Mouse (Mus musculus): ENCODE results near the gene Hist3h2a.

The Hist3h2a gene

GRCm38 (mm10) chr11:58954420-58955142 lies at the start of gene Hist3h2a, which contains the start of gene Trim17:
Gene Hist3h2a (plus strand): TSS chr11:58954685.
Gene Trim17 (plus strand): TSS chr11:58954685.
- DNase-seq (ENCODE audit: low spot score): peak; percentile 95

GRCm38 (mm10) chr11:58904838-58905237 lies 49.6 kb upstream of the Hist3h2a start:
- no peak for DNase-seq (ENCODE audit: low spot score)

GRCm38 (mm10) chr11:58913776-58914175 lies 40.7 kb upstream of the Hist3h2a start:
- DNase-seq (ENCODE audit: low spot score): no peak

- DNase-seq (ENCODE audit: low spot score): no peak
Observed at GRCm38 (mm10) chr11:58914461-58915028, 39.9 kb upstream of the Hist3h2a start.

GRCm38 (mm10) chr11:58916879-58917744 lies 37.4 kb upstream of the Hist3h2a start:
- no peak for DNase-seq (ENCODE audit: low spot score)

GRCm38 (mm10) chr11:58917745-58918366 lies 36.6 kb upstream of the Hist3h2a start, which contains the start of gene Btnl10:
Gene Btnl10 (plus strand): TSS chr11:58917908.
- DNase-seq (ENCODE audit: low spot score): no peak

- no peak for DNase-seq (ENCODE audit: low spot score)
Observed at GRCm38 (mm10) chr11:58918759-58919158, 35.7 kb upstream of the Hist3h2a start.

- no peak for DNase-seq (ENCODE audit: low spot score)
Observed at GRCm38 (mm10) chr11:58922420-58922819, 32.1 kb upstream of the Hist3h2a start.

- DNase-seq (ENCODE audit: low spot score): no peak
Observed at GRCm38 (mm10) chr11:58926651-58927050, 27.8 kb upstream of the Hist3h2a start.

- no peak for DNase-seq (ENCODE audit: low spot score)
Observed at GRCm38 (mm10) chr11:58927053-58927452, 27.4 kb upstream of the Hist3h2a start.

GRCm38 (mm10) chr11:58927790-58928651 lies 26.5 kb upstream of the Hist3h2a start:
- peak; percentile 52 for DNase-seq (ENCODE audit: low spot score)

- no peak for DNase-seq (ENCODE audit: low spot score)
Observed at GRCm38 (mm10) chr11:58929055-58929454, 25.4 kb upstream of the Hist3h2a start.

- DNase-seq (ENCODE audit: low spot score): no peak
Observed at GRCm38 (mm10) chr11:58929641-58930040, 24.8 kb upstream of the Hist3h2a start.

GRCm38 (mm10) chr11:58930254-58930653 lies 24.2 kb upstream of the Hist3h2a start:
- DNase-seq (ENCODE audit: low spot score): no peak

GRCm38 (mm10) chr11:58931576-58931975 lies 22.9 kb upstream of the Hist3h2a start:
- DNase-seq (ENCODE audit: low spot score): no peak

- no peak for DNase-seq (ENCODE audit: low spot score)
Observed at GRCm38 (mm10) chr11:58937909-58938308, 16.6 kb upstream of the Hist3h2a start.

- DNase-seq (ENCODE audit: low spot score): peak; percentile 93
Observed at GRCm38 (mm10) chr11:58938322-58939087, 16.0 kb upstream of the Hist3h2a start, which contains the start of gene Rnf187. Gene Rnf187 (minus strand): TSS chr11:58938916.

GRCm38 (mm10) chr11:58939088-58939439 lies 15.4 kb upstream of the Hist3h2a start:
- DNase-seq (ENCODE audit: low spot score): no peak

- DNase-seq (ENCODE audit: low spot score): no peak
Observed at GRCm38 (mm10) chr11:58944136-58944535, 10.3 kb upstream of the Hist3h2a start.

- DNase-seq (ENCODE audit: low spot score): no peak
Observed at GRCm38 (mm10) chr11:58947306-58947705, 7.2 kb upstream of the Hist3h2a start.
